Mouse (Mus musculus) hematopoietic stem cell, adult 5-6 weeks (primary cell): ENCODE results near the gene Zfyve27. TPM values are rescaled to one million over a fixed set of nuclear protein-coding genes. Genes with fewer than 3 reads are reported as not detected.
A peak's percentile ranks its signal among the peaks of the same experiment; 100 is the strongest.

Source experiments
- ATAC-seq, 2 experiments: fragments of 125-278 bp in 1 of 2; replicated peaks in 1 of 2; 2 replicates each; pipeline ENCODE4 v1.8.0; 2016 to 2017; ENCODE audit warnings: inconsistent platforms in 2 of 2, mild to moderate bottlenecking in 2 of 2, moderate number of reproducible peaks in 2 of 2, low read depth in 1 of 2, moderate TSS enrichment in 1 of 2; ENCODE audit not compliant: low FRiP score in 2 of 2, poor library complexity in 2 of 2, severe bottlenecking in 2 of 2, insufficient read depth in 1 of 2, low TSS enrichment in 1 of 2
- total RNA-seq: library from RNA; stranded (forward); fragments of 172-1452, 232-1000 nt; gene quantifications from 2 replicates; pipeline ENCODE4 v1.2.3, GENCODE M21; 2017

Zfyve27 gene
- total RNA-seq, 1 experiment from 2014 or later: 20.0 TPM

GRCm38 (mm10) chr19:42164188-42164587 is 437 bp downstream of the Zfyve27 start:
- no peak for ATAC-seq

- ATAC-seq: peak; percentile 51 to 52; a peak in 2 of 4 replicates
Measured at GRCm38 (mm10) chr19:42166130-42166529, 2.4 kb downstream of the Zfyve27 start.

GRCm38 (mm10) chr19:42166766-42167165 is 3.0 kb downstream of the Zfyve27 start:
- no peak for ATAC-seq

- no peak for ATAC-seq
Measured at GRCm38 (mm10) chr19:42167489-42167888, 3.7 kb downstream of the Zfyve27 start.

GRCm38 (mm10) chr19:42169322-42169975 is 5.7 kb downstream of the Zfyve27 start:
- no peak for ATAC-seq

GRCm38 (mm10) chr19:42170025-42170969 is 6.5 kb downstream of the Zfyve27 start:
- peak; percentile 91 to 93 for ATAC-seq

- ATAC-seq: peak; percentile 82 to 88
Measured at GRCm38 (mm10) chr19:42176841-42177240, 13.1 kb downstream of the Zfyve27 start.

- ATAC-seq: 0 out of 4 replicates have a peak, but pooled peaks of 1 of the 2 experiments have one; percentile 4
Measured at GRCm38 (mm10) chr19:42177461-42177860, 13.7 kb downstream of the Zfyve27 start.

- no peak for ATAC-seq
Measured at GRCm38 (mm10) chr19:42179356-42179755, 15.6 kb downstream of the Zfyve27 start.

GRCm38 (mm10) chr19:42182673-42183072 is 18.9 kb downstream of the Zfyve27 start:
- no peak for ATAC-seq

- 0 out of 4 replicates have a peak, but pooled peaks of 1 of the 2 experiments have one; percentile 38 for ATAC-seq
Measured at GRCm38 (mm10) chr19:42189735-42190134, 26.0 kb downstream of the Zfyve27 start.

- peak; percentile 67 to 73 for ATAC-seq
Measured at GRCm38 (mm10) chr19:42190494-42190893, 26.7 kb downstream of the Zfyve27 start.

- no peak for ATAC-seq
Measured at GRCm38 (mm10) chr19:42193311-42193710, 29.6 kb downstream of the Zfyve27 start.

GRCm38 (mm10) chr19:42196378-42196777 is 32.6 kb downstream of the Zfyve27 start:
- no peak for ATAC-seq

- ATAC-seq: no peak
Measured at GRCm38 (mm10) chr19:42197066-42197465, 33.3 kb downstream of the Zfyve27 start.

GRCm38 (mm10) chr19:42198026-42198425 is 34.3 kb downstream of the Zfyve27 start:
- no peak for ATAC-seq

- ATAC-seq: no peak
Measured at GRCm38 (mm10) chr19:42201696-42202381, 38.1 kb downstream of the Zfyve27 start, which contains the start of gene Sfrp5. Sfrp5 (minus strand) TSS chr19:42202252.

- ATAC-seq: no peak
Measured at GRCm38 (mm10) chr19:42202467-42202866, 38.7 kb downstream of the Zfyve27 start.
